Mouse (Mus musculus) stomach, embryonic 14.5 days (tissue): Measurements from ENCODE around the gene Gpalpp1. TPM values are rescaled to one million over a fixed set of nuclear protein-coding genes. Genes with fewer than 3 reads are reported as not detected.

ENCODE experiments used
- ATAC-seq: fragments of 200-750 bp; cut with Nextera tagmentation; 2 replicates; pipeline ENCODE4 v1.8.0; 2017; ENCODE audit warnings: low read depth, moderate TSS enrichment; ENCODE audit not compliant: insufficient number of reproducible peaks, insufficient read depth, low FRiP score
- H3K27ac ChIP-seq: fragments of 300-500 bp; sonication (generic); 2 replicates; pipeline ENCODE4 v1.5.1; 2014; ENCODE audit warnings: mild to moderate bottlenecking, low read length, moderate library complexity, mixed read lengths
- H3K27me3 ChIP-seq: fragments of 300-500 bp; sonication (generic); 2 replicates; pipeline ENCODE4 v1.6.1; 2014; ENCODE audit warnings: low read length, control low read depth, mixed read lengths; ENCODE audit not compliant: control insufficient read depth, insufficient read depth
- H3K36me3 ChIP-seq: fragments of 300-500 bp; sonication (generic); 2 replicates; pipeline ENCODE4 v1.6.1; 2014; ENCODE audit warnings: mild to moderate bottlenecking, control low read depth, low read length, moderate library complexity, mixed read lengths; ENCODE audit not compliant: control insufficient read depth, insufficient read depth
- H3K4me1 ChIP-seq: fragments of 300-500 bp; sonication (generic); 2 replicates; pipeline ENCODE4 v1.6.1; 2014; ENCODE audit warnings: low read length, control low read depth, mixed read lengths; ENCODE audit not compliant: control insufficient read depth, insufficient read depth
- H3K4me2 ChIP-seq: fragments of 300-500 bp; sonication (generic); replicated peaks from 2 replicates; pipeline ENCODE4 v1.6.1; 2014; ENCODE audit warnings: low read depth, low read length, control low read depth
- H3K4me3 ChIP-seq: fragments of 300-500 bp; sonication (generic); 2 replicates; pipeline ENCODE4 v1.5.1; 2014; ENCODE audit warnings: low read depth, low read length, control low read depth
- H3K9ac ChIP-seq: fragments of 300-500 bp; sonication (generic); replicated peaks from 2 replicates; pipeline ENCODE4 v1.6.1; 2014; ENCODE audit warnings: low read depth, mild to moderate bottlenecking, control low read depth, low read length, moderate library complexity, mixed read lengths
- H3K9me3 ChIP-seq: fragments of 300-500 bp; sonication (generic); 2 replicates; pipeline ENCODE4 v1.6.1; 2016; ENCODE audit warnings: low read depth, low read length, control low read depth; ENCODE audit not compliant: control insufficient read depth
- WGBS: fragments of 180-500 bp; shearing (Covaris S2); extraction: QIAGEN DNeasy Blood & Tissue Kit; methylation state at CpG from one replicate; pipeline ENCODE4 v1.1.7; 2014; 5-methylcytosine and 5-hydroxymethylcytosine counted together
- polyA plus RNA-seq: library from polyadenylated mRNA; unstranded; fragments of >200 nt; fragmentation: Nextera tagmentation; extraction: Ambion mirVana; gene quantifications from 2 replicates; pipeline ENCODE4 v1.2.1, GENCODE M21; 2014

Gene Gpalpp1
- polyA plus RNA-seq, 1 experiment from 2014 or later = 12.4 TPM

DNA sequence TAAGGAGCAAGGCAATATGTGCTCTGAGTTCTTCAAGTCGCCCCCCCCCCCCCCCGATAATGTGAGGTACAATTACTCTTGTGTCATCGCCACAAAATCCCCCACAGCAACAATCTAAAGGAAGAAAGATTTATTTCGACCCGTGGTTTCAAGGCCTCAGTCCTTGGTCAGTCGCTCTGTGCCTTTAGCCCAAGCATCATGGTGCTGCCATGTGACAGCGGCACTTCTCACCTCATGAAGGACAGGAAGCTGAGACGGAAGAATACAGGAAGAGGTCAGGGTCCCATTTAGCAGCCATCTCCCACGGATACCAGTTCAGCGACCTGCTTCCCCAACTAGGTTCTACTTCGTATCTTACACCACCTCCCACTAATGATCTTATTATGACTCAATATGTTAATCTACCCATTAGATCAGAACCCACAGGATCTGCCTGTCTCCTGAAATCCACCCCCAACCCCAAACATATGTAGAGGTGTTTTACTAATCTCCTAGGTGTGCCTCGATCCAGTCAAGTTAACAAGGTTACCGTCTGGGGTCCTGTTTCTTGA is 28.4 kb downstream of the Gpalpp1 start:
- 88% methylated on average over 13 of the region's 13 CpGs for WGBS
- Histone ChIP-seq H3K27ac (no peak overlapping the region), H3K4me2 (no peak overlapping the region), H3K4me1 (no peaks in the 10 kb centered on the region), H3K36me3 (no peaks in the 10 kb centered on the region), H3K4me3 (no peak overlapping the region), H3K9me3 (no peaks in the 10 kb centered on the region), H3K9ac (no peak overlapping the region), H3K27me3 (no peaks in the 10 kb centered on the region)
- no peak for ATAC-seq

DNA sequence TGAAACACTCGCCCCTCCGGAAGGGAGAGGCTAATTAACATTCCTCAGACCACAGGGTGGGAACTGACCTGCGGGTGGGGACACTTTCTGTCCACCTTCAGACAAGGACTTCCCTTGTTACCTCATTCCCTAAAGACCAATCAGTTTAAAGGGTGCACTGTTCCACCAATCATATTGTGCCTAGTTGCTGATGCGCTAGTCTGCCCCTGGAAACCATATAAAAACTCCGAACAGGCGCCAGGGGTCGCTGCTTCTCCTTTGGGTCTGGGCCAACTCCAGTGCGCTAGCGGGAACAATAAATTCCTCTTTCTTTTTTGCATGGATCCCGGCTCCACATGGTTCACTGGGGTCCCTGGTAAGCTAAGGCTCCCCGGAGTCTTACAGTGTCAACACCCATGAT is 29.1 kb downstream of the Gpalpp1 start:
- no peak overlapping the region for H3K27ac ChIP-seq
- H3K4me1 ChIP-seq = no peaks in the 10 kb centered on the region
- ATAC-seq = no peak
- H3K36me3 ChIP-seq = no peaks in the 10 kb centered on the region
- no peak overlapping the region for H3K4me2 ChIP-seq
- H3K9ac ChIP-seq = no peak overlapping the region
- H3K4me3 ChIP-seq = no peak overlapping the region
- H3K9me3 ChIP-seq = no peaks in the 10 kb centered on the region
- WGBS = 68% methylated on average over 11 of the region's 11 CpGs
- no peaks in the 10 kb centered on the region for H3K27me3 ChIP-seq

DNA sequence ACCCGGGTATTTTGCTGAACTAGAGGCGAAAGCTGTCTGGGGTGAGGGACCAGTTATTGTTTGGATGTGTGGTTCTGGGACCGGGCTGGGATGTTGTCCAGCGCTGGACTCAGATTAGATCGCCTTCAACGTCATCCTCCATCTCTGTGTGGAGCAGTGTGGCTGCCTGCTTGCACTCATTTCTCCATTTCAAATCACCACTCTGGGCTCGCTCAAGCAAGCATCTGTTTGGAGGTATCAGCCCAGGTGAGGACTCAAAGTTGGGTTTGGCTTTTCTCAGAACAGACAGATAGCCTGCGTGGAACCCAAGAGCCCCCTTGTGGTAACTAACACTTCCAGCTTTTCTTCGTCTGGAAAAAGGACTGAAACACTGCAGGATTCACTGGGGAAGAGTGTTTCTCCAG is 33.5 kb downstream of the Gpalpp1 start:
- ATAC-seq = no peak

DNA sequence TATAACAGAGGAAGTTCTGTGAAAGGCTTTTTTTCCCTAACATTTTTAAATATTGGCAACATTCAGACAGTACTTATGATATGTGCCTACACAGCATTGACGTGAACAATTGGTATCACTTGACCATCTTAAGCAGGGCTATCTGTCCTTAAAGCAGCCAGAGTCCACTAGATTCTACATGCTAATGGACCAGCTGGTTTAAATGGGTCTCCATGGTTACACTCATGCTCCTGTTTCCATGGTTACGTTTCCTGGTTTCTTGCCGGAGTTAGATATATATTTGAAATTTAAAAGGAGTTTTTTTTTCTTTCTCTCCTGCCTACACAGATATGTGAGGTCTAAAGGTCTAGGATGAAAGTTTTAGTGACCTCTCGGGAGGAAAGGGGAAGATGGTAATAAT is 34.0 kb downstream of the Gpalpp1 start:
- Histone ChIP-seq H3K27me3 (no peaks in the 10 kb centered on the region), H3K9ac (no peak overlapping the region), H3K9me3 (no peaks in the 10 kb centered on the region), H3K36me3 (no peaks in the 10 kb centered on the region), H3K4me2 (no peak overlapping the region), H3K27ac (no peak overlapping the region), H3K4me3 (no peak overlapping the region), H3K4me1 (no peaks in the 10 kb centered on the region)
- WGBS = 66% methylated on average over 4 of the region's 4 CpGs
- ATAC-seq = no peak

More for the DNA sequence above, 33.5 kb downstream of the Gpalpp1 start:
- no peaks in the 10 kb centered on the region for H3K4me1 ChIP-seq
- H3K4me2 ChIP-seq = no peak overlapping the region
- WGBS = 54% methylated on average over 9 of the region's 9 CpGs
- no peaks in the 10 kb centered on the region for H3K36me3 ChIP-seq
- no peak overlapping the region for H3K4me3 ChIP-seq
- H3K9ac ChIP-seq = no peak overlapping the region
- H3K9me3 ChIP-seq = no peaks in the 10 kb centered on the region
- H3K27me3 ChIP-seq = no peaks in the 10 kb centered on the region
- no peak overlapping the region for H3K27ac ChIP-seq

DNA sequence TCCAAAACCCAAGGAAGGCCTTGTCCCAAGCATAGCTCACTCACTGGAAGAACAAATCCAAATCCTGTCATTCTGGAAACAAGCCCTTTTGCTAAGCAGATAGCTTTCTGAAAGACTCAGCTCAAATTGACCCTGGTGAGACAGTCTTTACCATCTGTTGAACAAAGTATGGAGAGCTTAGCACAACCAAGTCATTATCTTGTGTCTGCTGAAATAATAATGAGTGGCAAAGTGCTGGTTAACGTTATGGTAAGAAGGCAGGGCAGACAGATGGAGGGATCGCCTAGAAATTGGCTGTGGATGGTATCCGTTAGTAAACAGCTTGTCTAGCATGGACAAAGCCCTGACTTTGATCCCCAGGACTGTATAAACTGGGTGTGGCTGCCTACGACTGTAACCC is 34.8 kb downstream of the Gpalpp1 start:
- WGBS = 42% methylated on average over 4 of the region's 4 CpGs
- ATAC-seq = no peak
- Histone ChIP-seq H3K4me3 (no peak overlapping the region), H3K4me1 (no peaks in the 10 kb centered on the region), H3K4me2 (no peak overlapping the region), H3K27ac (no peak overlapping the region), H3K36me3 (no peaks in the 10 kb centered on the region), H3K9ac (no peak overlapping the region), H3K9me3 (no peaks in the 10 kb centered on the region), H3K27me3 (no peaks in the 10 kb centered on the region)

DNA sequence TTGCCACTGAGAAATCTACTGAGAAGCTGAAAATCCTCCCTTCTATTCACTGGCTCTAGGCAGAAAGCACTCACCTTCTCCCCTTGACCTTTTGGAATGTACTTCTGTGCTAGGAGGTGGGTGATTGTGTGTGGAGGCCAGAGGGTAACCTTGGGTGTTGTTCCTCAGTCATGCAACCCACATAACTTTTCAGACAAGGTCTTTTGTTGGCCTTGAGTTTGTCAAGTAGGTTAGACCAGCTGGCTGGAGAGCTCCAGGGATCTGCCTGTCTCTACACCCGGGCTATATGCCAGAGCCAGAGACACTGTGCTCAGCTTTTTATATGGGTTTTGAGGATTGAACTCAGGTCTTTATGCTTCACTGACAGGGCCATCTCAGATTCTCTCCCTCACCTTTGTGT is 36.4 kb downstream of the Gpalpp1 start:
- Histone ChIP-seq H3K36me3 (no peaks in the 10 kb centered on the region), H3K9me3 (no peaks in the 10 kb centered on the region), H3K4me1 (no peaks in the 10 kb centered on the region), H3K4me3 (no peak overlapping the region), H3K27me3 (no peaks in the 10 kb centered on the region), H3K4me2 (no peak overlapping the region), H3K27ac (no peak overlapping the region), H3K9ac (no peak overlapping the region)
- 89% methylated on average over 1 of the region's 1 CpGs for WGBS
- ATAC-seq = no peak

DNA sequence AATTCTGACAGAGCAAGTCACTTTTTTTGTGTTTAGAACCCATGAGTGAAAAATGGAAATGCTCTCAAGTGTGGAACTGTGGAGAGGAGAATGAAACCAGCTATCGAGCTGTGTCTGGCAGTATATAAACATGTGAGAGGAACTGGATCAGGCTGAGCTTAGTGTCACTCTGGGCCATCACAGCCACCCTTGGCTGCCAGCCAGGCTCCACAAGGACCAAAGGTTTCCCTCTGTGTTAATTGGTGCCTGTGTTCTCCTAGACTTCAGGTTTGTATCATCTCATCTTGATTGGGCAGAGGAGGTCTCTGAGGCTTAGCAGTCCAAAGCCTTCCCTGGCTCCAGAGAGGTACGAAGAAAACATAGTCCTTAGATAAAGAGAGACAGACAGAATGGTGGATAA is 37.9 kb downstream of the Gpalpp1 start:
- no peaks in the 10 kb centered on the region for H3K27me3 ChIP-seq
- no peak overlapping the region for H3K4me2 ChIP-seq
- no peak overlapping the region for H3K9ac ChIP-seq
- H3K27ac ChIP-seq = no peak overlapping the region
- WGBS = 38% methylated on average over 2 of the region's 2 CpGs
- no peaks in the 10 kb centered on the region for H3K4me1 ChIP-seq
- no peak for ATAC-seq
- H3K4me3 ChIP-seq = no peak overlapping the region
- H3K36me3 ChIP-seq = no peaks in the 10 kb centered on the region
- no peaks in the 10 kb centered on the region for H3K9me3 ChIP-seq

DNA sequence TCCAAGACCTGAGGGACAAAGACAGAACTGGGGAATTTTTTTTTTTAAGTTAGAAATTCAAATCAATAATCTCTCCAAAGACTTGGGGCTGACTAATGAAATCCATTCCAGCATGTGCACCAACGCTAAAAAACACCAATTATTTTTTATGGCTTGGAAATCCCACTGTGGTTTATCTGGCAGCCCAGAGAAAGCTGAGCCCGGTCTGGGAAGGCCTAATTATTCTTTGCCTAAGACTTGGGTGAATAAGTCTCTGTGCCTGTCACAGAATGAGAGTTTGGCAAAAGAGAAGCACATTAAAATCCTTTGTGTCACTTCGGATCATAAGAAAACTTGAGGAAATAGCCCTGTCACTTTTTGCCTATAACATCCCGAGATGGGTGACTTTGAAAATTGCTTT is 41.3 kb downstream of the Gpalpp1 start:
- H3K4me3 ChIP-seq = no peak overlapping the region

DNA sequence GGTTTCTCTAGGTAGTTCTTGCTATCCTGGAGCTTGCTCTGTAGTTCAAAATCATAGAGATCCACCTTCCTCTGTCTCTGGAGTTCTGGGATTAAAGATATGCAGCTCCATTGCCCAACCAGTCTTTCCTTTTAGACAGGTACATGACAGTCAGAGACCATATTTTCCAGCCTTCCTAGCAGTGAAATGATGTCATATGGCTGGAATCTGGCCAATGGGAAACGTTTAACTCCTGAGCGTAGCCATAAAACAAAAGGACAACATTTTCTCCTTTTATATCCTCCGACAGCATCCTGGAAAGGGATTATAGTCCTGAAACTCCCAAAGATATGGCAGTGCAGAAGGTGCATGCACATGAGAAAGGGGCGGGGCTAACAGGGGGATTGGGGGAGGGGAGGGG is 42.3 kb downstream of the Gpalpp1 start:
- Histone ChIP-seq H3K4me1 (no peaks in the 10 kb centered on the region), H3K36me3 (no peaks in the 10 kb centered on the region), H3K9ac (no peak overlapping the region), H3K27me3 (no peaks in the 10 kb centered on the region), H3K27ac (no peak overlapping the region), H3K4me2 (no peak overlapping the region), H3K4me3 (no peak overlapping the region), H3K9me3 (no peaks in the 10 kb centered on the region)
- 54% methylated on average over 4 of the region's 4 CpGs for WGBS
- ATAC-seq = no peak

More for the DNA sequence above, 41.3 kb downstream of the Gpalpp1 start:
- Histone ChIP-seq H3K4me2 (no peak overlapping the region), H3K27ac (no peak overlapping the region), H3K36me3 (no peaks in the 10 kb centered on the region), H3K9ac (no peak overlapping the region), H3K9me3 (no peaks in the 10 kb centered on the region), H3K4me1 (no peaks in the 10 kb centered on the region), H3K27me3 (no peaks in the 10 kb centered on the region)
- WGBS = 84% methylated on average over 4 of the region's 4 CpGs
- ATAC-seq = no peak
